8 mouse cellular contexts compared by ENCODE assay signal in genomic region chr10:83251377-83251776, GRCm38 (mm10).
DNase-seq lines count a peak whose midpoint lies in the region; ATAC-seq and TF ChIP-seq lines count a peak whose summit lies in the region.
"Had no signal": no experiment of that assay in that cellular context is flagged by ENCODE, and none has a peak within 500 bp of the region (broad histone marks: within the 10 kb centered on the region; RNA-seq: fewer than 3 reads in every experiment).

No protein-coding gene starts in this region.

- H3K4me1 ChIP-seq in kidney, postnatal 0 days (replicated peaks; ENCODE audit: insufficient read depth, low read length), result no peaks in the 10 kb centered on the region
- 0 out of 4 replicates have a peak, but pooled peaks cover 0 to 2% of the 10 kb centered on the region in 2 experiments for H3K4me1 ChIP-seq in CH12.LX (ENCODE audit: control insufficient read depth in 1 of 2, insufficient read depth in 2 of 2)
- H3K4me1 ChIP-seq: heart, embryonic 15.5 days had no signal

- H3K27ac ChIP-seq in kidney, postnatal 0 days, result no peak overlapping the region
- no peak overlapping the region for H3K27ac ChIP-seq in CH12.LX (ENCODE audit: insufficient read depth, low read depth)
- H3K27ac ChIP-seq: heart, embryonic 15.5 days had no signal

- DNase-seq in kidney, postnatal 0 days (ENCODE audit: low spot score), result peak; percentile 28
- no peak for DNase-seq in kidney, postnatal 14 days
- peak; percentile 46 for DNase-seq in CH12.LX (ENCODE audit: extremely low read depth)
- DNase-seq in MEL-GATA-1-ER (ENCODE audit: extremely low read depth, low read depth), result peak; percentile 54
- DNase-seq in lung, postnatal 10 days, result peak; percentile 38
- no peak for DNase-seq in right cerebral cortex, postnatal 25 days
- DNase-seq in right cerebral cortex, postnatal 10 days (ENCODE audit: low spot score in 2 of 2), result no peak

- TF ChIP-seq CTCF in kidney, postnatal 0 days (IDR thresholded peaks at IDR 0.05; ENCODE audit: low read depth), result peak; percentile 61
- TF ChIP-seq CTCF in CH12.LX (conservative IDR thresholded peaks at IDR 0.05 in 1 of 2, IDR thresholded peaks at IDR 0.05 in 1 of 2; ENCODE audit: low read depth in 2 of 2, low read length in 2 of 2), result peak; percentile 17 to 75; a peak in 3 of 4 replicates

- no peak overlapping the region for H3K9ac ChIP-seq in kidney, postnatal 0 days (ENCODE audit: low read depth, low read length)
- no peak overlapping the region for H3K9ac ChIP-seq in CH12.LX (ENCODE audit: insufficient read depth, low read depth)
- H3K9ac ChIP-seq: heart, embryonic 15.5 days had no signal

- no peak for TF ChIP-seq EP300 in CH12.LX (IDR thresholded peaks at IDR 0.05; ENCODE audit: low read length)

- in situ Hi-C loops in CH12.LX (cut with MboI; ENCODE audit: low pct_ligation_motif_present, low pct_unique_long_range_greater_than_20kb, low sequenced_read_pairs), result no loop called here

- H3K4me3 ChIP-seq in kidney, postnatal 0 days (replicated peaks; ENCODE audit: low read depth, low read length), result no peak overlapping the region
- no peak overlapping the region for H3K4me3 ChIP-seq in CH12.LX (replicated peaks in 1 of 3; ENCODE audit: low read depth in 2 of 3, low read length in 2 of 3, poor library complexity in 1 of 3)
- H3K4me3 ChIP-seq: heart, embryonic 15.5 days had no signal

- no peaks in the 10 kb centered on the region for H3K27me3 ChIP-seq in kidney, postnatal 0 days (ENCODE audit: insufficient read depth, low read length)
- no peaks in the 10 kb centered on the region for H3K27me3 ChIP-seq in CH12.LX (replicated peaks)
- H3K27me3 ChIP-seq: heart, embryonic 15.5 days had no signal

- no peaks in the 10 kb centered on the region for H3K79me2 ChIP-seq in CH12.LX (replicated peaks; ENCODE audit: control insufficient read depth, extremely low read depth, insufficient read depth, poor library complexity, severe bottlenecking)

- dilution Hi-C loops in CH12.LX (cut with MboI; ENCODE audit: extremely low pct_ligation_motif_present, extremely low pct_unique_long_range_greater_than_20kb, low sequenced_read_pairs), result no loop called here

- no peak for TF ChIP-seq POLR2A in CH12.LX (IDR thresholded peaks at IDR 0.05; ENCODE audit: low read depth, low read length)

- H3K36me3 ChIP-seq in kidney, postnatal 0 days (ENCODE audit: insufficient read depth, low read length), result no peaks in the 10 kb centered on the region
- H3K36me3 ChIP-seq in CH12.LX (replicated peaks in 1 of 2; ENCODE audit: control insufficient read depth in 1 of 2, insufficient read depth in 1 of 2, low read length in 1 of 2), result no peaks in the 10 kb centered on the region
- H3K36me3 ChIP-seq: heart, embryonic 15.5 days had no signal

- H3K9me3 ChIP-seq in kidney, postnatal 0 days (replicated peaks; ENCODE audit: low read length), result no peaks in the 10 kb centered on the region
- H3K9me3 ChIP-seq in CH12.LX (replicated peaks; ENCODE audit: low read length), result no peaks in the 10 kb centered on the region
- H3K9me3 ChIP-seq: heart, embryonic 15.5 days had no signal

- no peak overlapping the region for H3K4me2 ChIP-seq in kidney, postnatal 0 days (ENCODE audit: low read length)
- H3K4me2 ChIP-seq in CH12.LX (ENCODE audit: insufficient read depth, low read depth, poor library complexity, severe bottlenecking), result no peak overlapping the region
- H3K4me2 ChIP-seq: heart, embryonic 15.5 days had no signal

- WGBS in kidney, postnatal 0 days, result 68% methylated on average over 8 of the region's 8 CpGs

- TF ChIP-seq RAD21 in CH12.LX (IDR thresholded peaks at IDR 0.05; ENCODE audit: low read depth, low read length), result peak; percentile 68

- no peak for ATAC-seq in kidney, postnatal 0 days (replicated peaks; ENCODE audit: low FRiP score, low read depth)

TF ChIP-seq in CH12.LX, 34 proteins besides CTCF, POLR2A, EP300 and RAD21:
- 0 out of 2 replicates have a peak, but pooled peaks have one; percentile 44 for TF ChIP-seq MYC (IDR thresholded peaks at IDR 0.05; ENCODE audit: low read depth, low read length)
- TF ChIP-seq ZC3H11A (IDR thresholded peaks at IDR 0.05; ENCODE audit: low read depth, low read length), result peak; percentile 23; the same call in 1 of the 2 replicates
- no peak for TF ChIP-seq NELFE (IDR thresholded peaks at IDR 0.05; ENCODE audit: low read depth, low read length)
- peak; percentile 88 for TF ChIP-seq BHLHE40 (IDR thresholded peaks at IDR 0.05; ENCODE audit: low read depth, low read length)
- TF ChIP-seq SMC3 (IDR thresholded peaks at IDR 0.05; ENCODE audit: low read depth, low read length), result peak; percentile 80

Comparison
In these comparisons a context has a peak if more than half of its experiments do, and no peak if none do; other contexts are left out.
1. DNase-seq: peak in kidney, postnatal 0 days (single experiment), CH12.LX (single experiment), MEL-GATA-1-ER (single experiment) and lung, postnatal 10 days (single experiment); none in kidney, postnatal 14 days (single experiment), right cerebral cortex, postnatal 25 days (single experiment) and right cerebral cortex, postnatal 10 days (0 of 2).